Mouse (Mus musculus): ENCODE results near the gene 2810021J22Rik. TPM values are rescaled to one million over a fixed set of nuclear protein-coding genes. Genes with fewer than 3 reads are reported as not detected.

2810021J22Rik gene
- polyA plus RNA-seq, 1 experiment from 2014 or later = 5.6 TPM

GRCm38 (mm10) chr11:58860744-58861143 lies 6.3 kb upstream of the 2810021J22Rik start:
- Histone ChIP-seq H3K9me3 (ENCODE audit: control insufficient read depth, low read length) (peaks cover 16% of the 10 kb centered on the region; the same call in 1 of the 2 replicates), H3K4me1 (replicated peaks; ENCODE audit: control insufficient read depth, insufficient read depth, low read length) (no peaks in the 10 kb centered on the region), H3K36me3 (ENCODE audit: control insufficient read depth, insufficient read depth, low read length) (peaks cover 40% of the 10 kb centered on the region), H3K27ac (ENCODE audit: low read depth, low read length) (no peak overlapping the region), H3K4me2 (no peak overlapping the region), H3K27me3 (replicated peaks; ENCODE audit: control insufficient read depth, insufficient read depth, low read length) (no peaks in the 10 kb centered on the region), H3K4me3 (ENCODE audit: low read depth, low read length) (no peak overlapping the region), H3K9ac (ENCODE audit: low read depth, low read length) (no peak overlapping the region)
- 89% methylated on average over 8 of the region's 8 CpGs for WGBS
- DNase-seq (ENCODE audit: low spot score) = no peak
- ATAC-seq (replicated peaks; ENCODE audit: low FRiP score) = no peak

- H3K9me3 ChIP-seq (ENCODE audit: control insufficient read depth, low read length) = no peaks in the 10 kb centered on the region
- peaks cover 2% of the 10 kb centered on the region; the same call in 1 of the 2 replicates for H3K36me3 ChIP-seq (ENCODE audit: control insufficient read depth, insufficient read depth, low read length)
- H3K27me3 ChIP-seq (replicated peaks; ENCODE audit: control insufficient read depth, insufficient read depth, low read length) = no peaks in the 10 kb centered on the region
- H3K4me2 ChIP-seq = peak overlapping the region; percentile 62
- WGBS = 81% methylated on average over 6 of the region's 6 CpGs
- peak overlapping the region; percentile 77 for H3K9ac ChIP-seq (ENCODE audit: low read depth, low read length)
- ATAC-seq (replicated peaks; ENCODE audit: low FRiP score) = 0 out of 2 replicates have a peak, but pooled peaks have one; percentile 11
- DNase-seq (ENCODE audit: low spot score) = no peak
- peak overlapping the region; percentile 74 for H3K4me3 ChIP-seq (ENCODE audit: low read depth, low read length)
- H3K27ac ChIP-seq (ENCODE audit: low read depth, low read length) = peak overlapping the region; percentile 66; the same call in 1 of the 2 replicates
- no peaks in the 10 kb centered on the region for H3K4me1 ChIP-seq (replicated peaks; ENCODE audit: control insufficient read depth, insufficient read depth, low read length)
These were observed 926 bp downstream of the 2810021J22Rik start for GRCm38 (mm10) chr11:58867954-58868330.

DNA sequence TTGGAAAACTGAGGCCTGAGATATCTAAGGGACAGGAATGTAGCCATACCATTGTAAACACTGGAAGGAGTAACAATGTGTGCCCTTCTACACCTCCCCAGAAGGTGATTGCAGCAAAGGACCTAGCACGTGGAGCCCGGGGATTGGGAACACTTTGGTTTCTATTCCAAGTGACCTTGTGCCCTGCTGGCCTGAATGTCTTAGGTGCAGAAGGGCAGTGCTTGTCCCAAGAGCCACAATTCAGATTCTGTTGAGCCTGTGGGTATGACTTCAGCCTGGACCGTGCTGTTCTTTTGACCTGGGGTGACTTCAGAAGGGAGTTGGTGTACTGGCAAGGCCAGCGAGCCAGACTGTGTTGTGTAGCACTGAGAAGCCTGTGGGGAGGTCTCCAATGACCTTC lies 3.9 kb downstream of the 2810021J22Rik start:
- no peaks in the 10 kb centered on the region for H3K9me3 ChIP-seq (ENCODE audit: control insufficient read depth, low read length)
- ATAC-seq (replicated peaks; ENCODE audit: low FRiP score) (no peak), DNase-seq (ENCODE audit: low spot score) (no peak)
- H3K9ac ChIP-seq (ENCODE audit: low read depth, low read length) = no peak overlapping the region
- no peak overlapping the region for H3K4me3 ChIP-seq (ENCODE audit: low read depth, low read length)
- H3K36me3 ChIP-seq (ENCODE audit: control insufficient read depth, insufficient read depth, low read length) = peaks cover 8% of the 10 kb centered on the region; the same call in 1 of the 2 replicates
- H3K27me3 ChIP-seq (replicated peaks; ENCODE audit: control insufficient read depth, insufficient read depth, low read length) = no peaks in the 10 kb centered on the region
- 85% methylated on average over 4 of the region's 4 CpGs for WGBS
- H3K4me2 ChIP-seq = no peak overlapping the region
- no peaks in the 10 kb centered on the region for H3K4me1 ChIP-seq (replicated peaks; ENCODE audit: control insufficient read depth, insufficient read depth, low read length)
- no peak overlapping the region for H3K27ac ChIP-seq (ENCODE audit: low read depth, low read length)

- DNase-seq (ENCODE audit: low spot score) (no peak), ATAC-seq (replicated peaks; ENCODE audit: low FRiP score) (no peak)
- 86% methylated on average over 8 of the region's 8 CpGs for WGBS
- Histone ChIP-seq H3K4me3 (ENCODE audit: low read depth, low read length) (no peak overlapping the region), H3K4me2 (no peak overlapping the region), H3K27me3 (replicated peaks; ENCODE audit: control insufficient read depth, insufficient read depth, low read length) (no peaks in the 10 kb centered on the region), H3K27ac (ENCODE audit: low read depth, low read length) (no peak overlapping the region), H3K36me3 (ENCODE audit: control insufficient read depth, insufficient read depth, low read length) (peaks cover 17% of the 10 kb centered on the region; the same call in 1 of the 2 replicates), H3K4me1 (replicated peaks; ENCODE audit: control insufficient read depth, insufficient read depth, low read length) (no peaks in the 10 kb centered on the region), H3K9ac (ENCODE audit: low read depth, low read length) (no peak overlapping the region), H3K9me3 (ENCODE audit: control insufficient read depth, low read length) (no peaks in the 10 kb centered on the region)
These were observed 16.7 kb downstream of the 2810021J22Rik start for GRCm38 (mm10) chr11:58883756-58884155.

GRCm38 (mm10) chr11:58890511-58890910 lies 23.5 kb downstream of the 2810021J22Rik start:
- no peak for ATAC-seq (replicated peaks; ENCODE audit: low FRiP score)
- H3K36me3 ChIP-seq (ENCODE audit: control insufficient read depth, insufficient read depth, low read length) = peaks cover 50% of the 10 kb centered on the region

GRCm38 (mm10) chr11:58894456-58894855 lies 27.4 kb downstream of the 2810021J22Rik start:
- WGBS = 85% methylated on average over 6 of the region's 6 CpGs
- DNase-seq (ENCODE audit: low spot score) = no peak
- no peak for ATAC-seq (replicated peaks; ENCODE audit: low FRiP score)

More at GRCm38 (mm10) chr11:58890511-58890910, 23.5 kb downstream of the 2810021J22Rik start:
- H3K27me3 ChIP-seq (replicated peaks; ENCODE audit: control insufficient read depth, insufficient read depth, low read length) = no peaks in the 10 kb centered on the region
- no peaks in the 10 kb centered on the region for H3K9me3 ChIP-seq (ENCODE audit: control insufficient read depth, low read length)
- H3K4me1 ChIP-seq (replicated peaks; ENCODE audit: control insufficient read depth, insufficient read depth, low read length) = no peaks in the 10 kb centered on the region
- H3K27ac ChIP-seq (ENCODE audit: low read depth, low read length) = no peak overlapping the region
- no peak for DNase-seq (ENCODE audit: low spot score)
- 93% methylated on average over 10 of the region's 10 CpGs for WGBS
- H3K9ac ChIP-seq (ENCODE audit: low read depth, low read length) = no peak overlapping the region
- H3K4me3 ChIP-seq (ENCODE audit: low read depth, low read length) = no peak overlapping the region
- H3K4me2 ChIP-seq = no peak overlapping the region

GRCm38 (mm10) chr11:58897485-58897884 lies 30.5 kb downstream of the 2810021J22Rik start:
- ATAC-seq (replicated peaks; ENCODE audit: low FRiP score) (no peak), DNase-seq (ENCODE audit: low spot score) (no peak)
- Histone ChIP-seq H3K4me3 (ENCODE audit: low read depth, low read length) (no peak overlapping the region), H3K9ac (ENCODE audit: low read depth, low read length) (no peak overlapping the region), H3K4me1 (replicated peaks; ENCODE audit: control insufficient read depth, insufficient read depth, low read length) (peaks cover 6% of the 10 kb centered on the region; the same call in 1 of the 2 replicates), H3K27ac (ENCODE audit: low read depth, low read length) (no peak overlapping the region), H3K4me2 (no peak overlapping the region), H3K36me3 (ENCODE audit: control insufficient read depth, insufficient read depth, low read length) (peaks cover 37% of the 10 kb centered on the region; the same call in 1 of the 2 replicates), H3K27me3 (replicated peaks; ENCODE audit: control insufficient read depth, insufficient read depth, low read length) (no peaks in the 10 kb centered on the region), H3K9me3 (ENCODE audit: control insufficient read depth, low read length) (no peaks in the 10 kb centered on the region)
- 88% methylated on average over 6 of the region's 6 CpGs for WGBS

More at GRCm38 (mm10) chr11:58894456-58894855, 27.4 kb downstream of the 2810021J22Rik start:
- no peaks in the 10 kb centered on the region for H3K27me3 ChIP-seq (replicated peaks; ENCODE audit: control insufficient read depth, insufficient read depth, low read length)
- H3K36me3 ChIP-seq (ENCODE audit: control insufficient read depth, insufficient read depth, low read length) = peaks cover 58% of the 10 kb centered on the region
- no peak overlapping the region for H3K9ac ChIP-seq (ENCODE audit: low read depth, low read length)
- no peaks in the 10 kb centered on the region for H3K9me3 ChIP-seq (ENCODE audit: control insufficient read depth, low read length)
- H3K27ac ChIP-seq (ENCODE audit: low read depth, low read length) = no peak overlapping the region
- no peaks in the 10 kb centered on the region for H3K4me1 ChIP-seq (replicated peaks; ENCODE audit: control insufficient read depth, insufficient read depth, low read length)
- no peak overlapping the region for H3K4me2 ChIP-seq
- H3K4me3 ChIP-seq (ENCODE audit: low read depth, low read length) = no peak overlapping the region

- H3K27ac ChIP-seq (ENCODE audit: low read depth, low read length) = no peak overlapping the region
- H3K4me2 ChIP-seq = peak overlapping the region; percentile 34; the same call in 1 of the 2 replicates
- H3K9ac ChIP-seq (ENCODE audit: low read depth, low read length) = no peak overlapping the region
- peaks cover 15% of the 10 kb centered on the region; the same call in 1 of the 2 replicates for H3K36me3 ChIP-seq (ENCODE audit: control insufficient read depth, insufficient read depth, low read length)
- ATAC-seq (replicated peaks; ENCODE audit: low FRiP score) (peak; percentile 55), DNase-seq (ENCODE audit: low spot score) (no peak)
- no peaks in the 10 kb centered on the region for H3K9me3 ChIP-seq (ENCODE audit: control insufficient read depth, low read length)
- H3K4me3 ChIP-seq (ENCODE audit: low read depth, low read length) = no peak overlapping the region
- peaks cover 10% of the 10 kb centered on the region for H3K4me1 ChIP-seq (replicated peaks; ENCODE audit: control insufficient read depth, insufficient read depth, low read length)
- no peaks in the 10 kb centered on the region for H3K27me3 ChIP-seq (replicated peaks; ENCODE audit: control insufficient read depth, insufficient read depth, low read length)
These were observed 34.1 kb downstream of the 2810021J22Rik start for GRCm38 (mm10) chr11:58901080-58901479.
